ENCODE assay signal across 17 mouse cellular contexts in genomic region chr6:97788361-97788974, GRCm38 (mm10).
"Had no signal": no experiment of that assay in that cellular context is flagged by ENCODE, and none has a peak within 500 bp of the region (broad histone marks: within the 10 kb centered on the region; RNA-seq: fewer than 3 reads in every experiment).

No protein-coding gene starts in this region.

- H3K4me3 ChIP-seq: kidney, embryonic 15.5 days; limb, embryonic 10.5 days; limb, embryonic 13.5 days; liver, embryonic 12.5 days; liver, embryonic 15.5 days; midbrain, embryonic 12.5 days; midbrain, embryonic 15.5 days had no signal

- H3K4me2 ChIP-seq: kidney, embryonic 15.5 days; limb, embryonic 13.5 days; liver, embryonic 12.5 days; liver, embryonic 15.5 days; midbrain, embryonic 12.5 days; midbrain, embryonic 15.5 days had no signal

- H3K36me3 ChIP-seq: kidney, embryonic 15.5 days; limb, embryonic 10.5 days; limb, embryonic 13.5 days; liver, embryonic 12.5 days; liver, embryonic 15.5 days; midbrain, embryonic 12.5 days; midbrain, embryonic 15.5 days had no signal

- H3K27me3 ChIP-seq: kidney, embryonic 15.5 days; limb, embryonic 13.5 days; liver, embryonic 12.5 days; liver, embryonic 15.5 days; midbrain, embryonic 12.5 days; midbrain, embryonic 15.5 days had no signal

- H3K9ac ChIP-seq: kidney, embryonic 15.5 days; limb, embryonic 13.5 days; liver, embryonic 12.5 days; liver, embryonic 15.5 days; midbrain, embryonic 12.5 days; midbrain, embryonic 15.5 days had no signal

- ATAC-seq: liver, embryonic 12.5 days; midbrain, embryonic 15.5 days had no signal

- H3K27ac ChIP-seq: kidney, embryonic 15.5 days; limb, embryonic 10.5 days; limb, embryonic 13.5 days; liver, embryonic 12.5 days; liver, embryonic 15.5 days; midbrain, embryonic 12.5 days; midbrain, embryonic 15.5 days had no signal

- H3K9me3 ChIP-seq: kidney, embryonic 15.5 days; limb, embryonic 10.5 days; limb, embryonic 13.5 days; liver, embryonic 12.5 days; liver, embryonic 15.5 days; midbrain, embryonic 12.5 days; midbrain, embryonic 15.5 days had no signal

- DNase-seq: kidney, adult 11 months; kidney, adult 8-10 months; kidney, postnatal 10 days; kidney, postnatal 36 days; liver; lung, adult 18-20 months; lung, postnatal 14 days; lung, postnatal 4 days; thymus, adult 18-20 months; thymus, postnatal 36 days had no signal

- H3K4me1 ChIP-seq: kidney, embryonic 15.5 days; limb, embryonic 10.5 days; limb, embryonic 13.5 days; liver, embryonic 12.5 days; liver, embryonic 15.5 days; midbrain, embryonic 12.5 days; midbrain, embryonic 15.5 days had no signal
